Mouse (Mus musculus): ENCODE results near the gene Cdyl.

Gene Cdyl

GRCm38 (mm10) chr13:35659406-35659985, at the start of gene Cdyl:
Gene Cdyl, plus strand, starts transcription at chr13:35659833.
- no peak for DNase-seq

GRCm38 (mm10) chr13:35610718-35611117, 48.9 kb upstream of the Cdyl start:
- DNase-seq: no peak

GRCm38 (mm10) chr13:35612506-35612905, 47.1 kb upstream of the Cdyl start:
- DNase-seq: no peak

GRCm38 (mm10) chr13:35614832-35615479, 44.7 kb upstream of the Cdyl start:
- DNase-seq: no peak

- DNase-seq: no peak
These were observed 43.0 kb upstream of the Cdyl start for GRCm38 (mm10) chr13:35616524-35617099.

GRCm38 (mm10) chr13:35619356-35619755, 40.3 kb upstream of the Cdyl start:
- DNase-seq: no peak

GRCm38 (mm10) chr13:35620756-35621155, 38.9 kb upstream of the Cdyl start:
- DNase-seq: no peak

- DNase-seq: no peak
These were observed 34.8 kb upstream of the Cdyl start for GRCm38 (mm10) chr13:35624831-35625230.

GRCm38 (mm10) chr13:35625556-35625955, 34.1 kb upstream of the Cdyl start:
- DNase-seq: no peak

GRCm38 (mm10) chr13:35627319-35627718, 32.3 kb upstream of the Cdyl start:
- no peak for DNase-seq

- DNase-seq: no peak
These were observed 12.4 kb upstream of the Cdyl start for GRCm38 (mm10) chr13:35647132-35647823.

- no peak for DNase-seq
These were observed 9.3 kb upstream of the Cdyl start for GRCm38 (mm10) chr13:35650284-35650872.

GRCm38 (mm10) chr13:35652851-35653250, 6.8 kb upstream of the Cdyl start:
- DNase-seq: no peak

- no peak for DNase-seq
These were observed 2.8 kb upstream of the Cdyl start for GRCm38 (mm10) chr13:35656853-35657252.

GRCm38 (mm10) chr13:35665456-35665855, 5.8 kb downstream of the Cdyl start:
- no peak for DNase-seq

GRCm38 (mm10) chr13:35669910-35670469, 10.4 kb downstream of the Cdyl start:
- DNase-seq: no peak

GRCm38 (mm10) chr13:35670875-35671274, 11.2 kb downstream of the Cdyl start:
- no peak for DNase-seq

- no peak for DNase-seq
These were observed 17.3 kb downstream of the Cdyl start for GRCm38 (mm10) chr13:35676921-35677320.

- no peak for DNase-seq
These were observed 17.9 kb downstream of the Cdyl start for GRCm38 (mm10) chr13:35677433-35678051.

- DNase-seq: no peak
These were observed 19.1 kb downstream of the Cdyl start for GRCm38 (mm10) chr13:35678691-35679090.

- DNase-seq: no peak
These were observed 21.7 kb downstream of the Cdyl start for GRCm38 (mm10) chr13:35681361-35681760.

- DNase-seq: no peak
These were observed 26.6 kb downstream of the Cdyl start for GRCm38 (mm10) chr13:35686273-35686672.

- no peak for DNase-seq
These were observed 29.9 kb downstream of the Cdyl start for GRCm38 (mm10) chr13:35689560-35689959.
